Mouse (Mus musculus): ENCODE results near the gene Tmem138. TPM values are rescaled to one million over a fixed set of nuclear protein-coding genes. Genes with fewer than 3 reads are reported as not detected.
"Not testable (repeated sequence)": the region's sequence is repeated elsewhere in the genome, so short reads cannot be mapped to it uniquely, and the experiment has no call there.

Gene Tmem138
- polyA plus RNA-seq, 1 experiment from 2014 or later, result 46.9 TPM

DNA sequence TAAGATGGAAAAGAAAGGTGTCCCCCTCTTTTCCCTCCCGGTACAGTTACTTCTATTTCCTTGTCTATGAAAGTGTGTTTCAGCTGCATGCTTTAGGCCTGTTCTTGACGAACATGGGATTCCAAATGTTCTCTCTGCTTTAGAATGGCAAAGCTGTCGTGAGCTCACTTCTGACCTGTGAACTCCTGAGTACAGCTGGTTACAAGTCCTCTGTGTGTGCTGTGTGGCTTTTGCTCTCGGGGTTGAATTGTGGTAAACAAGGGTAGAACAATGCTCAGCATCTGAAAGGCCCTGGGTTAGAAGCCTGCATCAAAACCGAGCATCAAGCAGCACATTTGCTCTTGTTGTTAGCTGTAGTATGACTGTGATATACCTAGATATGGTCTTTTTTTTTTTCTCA lies 14.8 kb downstream of the Tmem138 start:
- WGBS, result 69% methylated on average over 5 of the region's 5 CpGs
- H3K4me1 ChIP-seq, result 0 out of 2 replicates have a peak, but pooled peaks cover 3% of the 10 kb centered on the region
- no peak overlapping the region for H3K4me3 ChIP-seq (replicated peaks)
- H3K27me3 ChIP-seq, result 0 out of 2 replicates have a peak, but pooled peaks cover 4% of the 10 kb centered on the region
- no peak overlapping the region for H3K4me2 ChIP-seq
- H3K36me3 ChIP-seq, result no peaks in the 10 kb centered on the region
- no peak overlapping the region for H3K9ac ChIP-seq
- no peak for ATAC-seq (replicated peaks; ENCODE audit: low FRiP score)
- no peaks in the 10 kb centered on the region for H3K9me3 ChIP-seq (replicated peaks)
- peak overlapping the region; percentile 60 for H3K27ac ChIP-seq

- Histone ChIP-seq H3K9me3 (replicated peaks) (no peaks in the 10 kb centered on the region), H3K4me2 (no peak overlapping the region), H3K4me3 (replicated peaks) (no peak overlapping the region), H3K27ac (peak overlapping the region; percentile 60), H3K9ac (no peak overlapping the region), H3K27me3 (0 out of 2 replicates have a peak, but pooled peaks cover 4% of the 10 kb centered on the region), H3K36me3 (no peaks in the 10 kb centered on the region), H3K4me1 (0 out of 2 replicates have a peak, but pooled peaks cover 3% of the 10 kb centered on the region)
- ATAC-seq (replicated peaks; ENCODE audit: low FRiP score), result no peak
- WGBS, result 59% methylated on average over 6 of the region's 6 CpGs
Observed at GRCm38 (mm10) chr19:10561558-10562314, 15.4 kb downstream of the Tmem138 start.

GRCm38 (mm10) chr19:10560108-10560507 lies 17.1 kb downstream of the Tmem138 start:
- no peak for ATAC-seq (replicated peaks; ENCODE audit: low FRiP score)
- 44% methylated on average over 5 of the region's 5 CpGs for WGBS
- Histone ChIP-seq H3K27ac (no peak overlapping the region), H3K4me2 (no peak overlapping the region), H3K4me1 (peaks cover 11% of the 10 kb centered on the region), H3K9me3 (replicated peaks) (no peaks in the 10 kb centered on the region), H3K4me3 (replicated peaks) (no peak overlapping the region), H3K27me3 (0 out of 2 replicates have a peak, but pooled peaks cover 4% of the 10 kb centered on the region), H3K9ac (no peak overlapping the region), H3K36me3 (no peaks in the 10 kb centered on the region)

DNA sequence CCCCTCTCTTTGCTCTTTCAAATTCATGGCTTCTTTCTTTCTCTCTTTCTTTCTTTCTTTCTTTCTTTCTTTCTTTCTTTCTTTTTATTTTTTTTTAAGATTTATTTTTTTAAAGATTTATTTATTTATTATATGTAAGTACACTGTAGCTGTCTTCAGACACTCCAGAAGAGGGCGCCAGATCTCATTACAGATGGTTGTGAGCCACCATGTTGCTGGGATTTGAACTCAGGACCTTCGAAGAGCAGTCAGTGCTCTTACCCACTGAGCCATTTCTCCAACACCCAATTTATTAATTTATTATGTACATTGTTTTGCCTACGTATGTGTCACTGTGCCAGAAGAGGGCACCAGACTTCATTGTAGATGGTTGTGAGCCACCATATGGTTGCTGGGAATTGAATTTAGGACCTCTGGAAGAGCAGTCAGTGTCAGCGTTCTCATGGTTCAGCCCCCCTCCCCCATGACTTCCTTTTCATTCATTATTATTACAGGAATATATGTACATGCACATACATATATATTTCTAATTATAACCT lies 19.3 kb downstream of the Tmem138 start:
- H3K4me1 ChIP-seq, result peaks cover 18% of the 10 kb centered on the region
- H3K36me3 ChIP-seq; H3K27me3 ChIP-seq; H3K27ac ChIP-seq; H3K9me3 ChIP-seq (replicated peaks); H3K9ac ChIP-seq; ATAC-seq (replicated peaks; ENCODE audit: low FRiP score); H3K4me2 ChIP-seq; H3K4me3 ChIP-seq (replicated peaks): not testable (repeated sequence)
- 75% methylated on average over 4 of the region's 4 CpGs for WGBS

DNA sequence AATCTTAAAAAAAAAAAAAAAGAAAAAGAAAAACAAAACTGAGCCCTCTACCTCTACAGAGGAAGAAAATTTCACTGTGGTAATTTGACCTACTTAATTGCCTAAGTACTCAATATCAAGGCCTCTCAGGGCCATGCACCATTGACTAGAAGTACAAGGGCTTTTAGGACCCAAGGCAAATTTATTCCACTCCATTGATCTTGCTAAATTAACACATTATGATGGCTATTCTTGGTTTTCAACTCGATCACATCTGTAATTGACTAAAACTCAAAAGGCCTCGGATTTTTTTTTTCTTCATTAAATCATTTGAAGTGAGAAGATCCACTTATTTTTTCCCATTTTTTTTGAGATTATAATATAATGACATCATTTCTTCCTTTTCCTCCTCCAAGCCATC lies 19.7 kb downstream of the Tmem138 start:
- no peak overlapping the region for H3K4me3 ChIP-seq (replicated peaks)
- no peak overlapping the region for H3K4me2 ChIP-seq
- no peaks in the 10 kb centered on the region for H3K9me3 ChIP-seq (replicated peaks)
- H3K27ac ChIP-seq, result no peak overlapping the region
- H3K36me3 ChIP-seq, result peaks cover 4% of the 10 kb centered on the region
- peaks cover 18% of the 10 kb centered on the region for H3K4me1 ChIP-seq
- no peaks in the 10 kb centered on the region for H3K27me3 ChIP-seq
- H3K9ac ChIP-seq, result no peak overlapping the region
- WGBS, result 40% methylated on average over 2 of the region's 2 CpGs
- no peak for ATAC-seq (replicated peaks; ENCODE audit: low FRiP score)

- Histone ChIP-seq H3K9me3 (replicated peaks) (no peaks in the 10 kb centered on the region), H3K27ac (no peak overlapping the region), H3K9ac (no peak overlapping the region), H3K4me2 (no peak overlapping the region), H3K4me1 (peaks cover 17% of the 10 kb centered on the region), H3K27me3 (no peaks in the 10 kb centered on the region), H3K36me3 (peaks cover 7% of the 10 kb centered on the region), H3K4me3 (replicated peaks) (no peak overlapping the region)
- no peak for ATAC-seq (replicated peaks; ENCODE audit: low FRiP score)
- WGBS, result 57% methylated on average over 2 of the region's 2 CpGs
Observed at GRCm38 (mm10) chr19:10557001-10557400, 20.2 kb downstream of the Tmem138 start.

DNA sequence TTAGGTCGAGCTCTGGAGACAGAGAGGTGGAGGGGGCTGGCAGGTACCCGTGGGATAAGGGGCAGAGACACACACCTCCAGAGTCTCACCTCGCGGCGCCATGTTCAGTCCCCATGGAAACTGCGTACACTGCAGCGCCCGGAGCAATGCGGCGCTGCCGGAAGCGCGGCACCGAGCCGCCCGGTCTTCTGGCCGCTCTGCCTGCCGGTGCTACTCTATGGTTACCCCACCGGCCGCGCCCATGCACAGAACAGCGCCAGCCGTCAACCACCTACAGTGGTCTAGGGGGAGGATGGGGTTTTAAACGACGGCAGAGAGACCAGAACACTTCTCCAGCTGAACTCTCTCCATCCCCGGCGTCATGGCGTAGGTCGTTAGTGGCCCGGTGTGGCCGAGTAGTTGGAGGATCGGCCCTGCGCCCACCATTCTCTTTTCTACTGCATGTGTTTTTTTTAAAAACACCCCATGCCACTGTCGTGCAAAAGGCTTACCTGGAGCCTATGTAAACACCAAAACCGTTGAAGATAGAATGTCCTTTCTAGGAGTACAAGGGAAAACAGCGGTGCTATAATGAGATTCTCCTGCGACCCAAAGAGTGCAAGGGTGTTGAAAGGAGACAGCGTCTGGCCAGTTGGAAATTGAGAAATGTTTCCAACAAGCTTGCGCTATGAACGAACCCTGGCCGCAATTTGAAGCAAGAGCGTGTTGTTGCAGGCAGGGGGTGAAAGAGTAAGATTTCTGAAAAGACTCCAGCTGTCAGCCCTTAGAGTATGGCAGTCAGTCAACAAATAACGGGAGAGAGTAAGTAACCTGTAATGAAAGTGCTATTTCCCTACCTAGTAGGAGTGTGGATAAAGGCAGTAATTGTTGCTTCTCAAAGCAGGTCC lies 21.3 kb downstream of the Tmem138 start, which contains the start of gene Tmem216:
Gene Tmem216 (minus strand): TSS at position 615 of the 887 bp plus-strand sequence.
- peaks cover 18% of the 10 kb centered on the region for H3K36me3 ChIP-seq
- peak within 1 kb of the TSS; percentile 72 for H3K4me2 ChIP-seq
- peak within 1 kb of the TSS; percentile 61 for H3K9ac ChIP-seq
- peaks cover 15% of the 10 kb centered on the region for H3K4me1 ChIP-seq
- H3K27me3 ChIP-seq, result no peaks in the 10 kb centered on the region
- peak; percentile 97 for ATAC-seq (replicated peaks; ENCODE audit: low FRiP score)
- H3K4me3 ChIP-seq (replicated peaks), result peak within 1 kb of the TSS; percentile 72
- 1% methylated on average over 43 of the region's 43 CpGs for WGBS
- H3K9me3 ChIP-seq (replicated peaks), result no peaks in the 10 kb centered on the region
- peak within 1 kb of the TSS; percentile 77 for H3K27ac ChIP-seq

- no peak overlapping the region for H3K4me3 ChIP-seq (replicated peaks)
- ATAC-seq (replicated peaks; ENCODE audit: low FRiP score), result no peak
- H3K4me2 ChIP-seq, result no peak overlapping the region
- H3K27ac ChIP-seq, result no peak overlapping the region
- no peaks in the 10 kb centered on the region for H3K9me3 ChIP-seq (replicated peaks)
- no peak overlapping the region for H3K9ac ChIP-seq
- WGBS, result 95% methylated on average over 5 of the region's 5 CpGs
- no peaks in the 10 kb centered on the region for H3K4me1 ChIP-seq
- no peaks in the 10 kb centered on the region for H3K27me3 ChIP-seq
- H3K36me3 ChIP-seq, result peaks cover 93% of the 10 kb centered on the region
Observed at GRCm38 (mm10) chr19:10539454-10539853, 37.7 kb downstream of the Tmem138 start.

GRCm38 (mm10) chr19:10530082-10530481 lies 47.1 kb downstream of the Tmem138 start:
- H3K4me3 ChIP-seq (replicated peaks), result no peak overlapping the region
- no peak overlapping the region for H3K27ac ChIP-seq
- no peak overlapping the region for H3K4me2 ChIP-seq
- H3K36me3 ChIP-seq, result peaks cover 65% of the 10 kb centered on the region
- WGBS, result 93% methylated on average over 1 of the region's 1 CpGs
- no peak overlapping the region for H3K9ac ChIP-seq
- H3K9me3 ChIP-seq (replicated peaks), result no peaks in the 10 kb centered on the region
- no peak for ATAC-seq (replicated peaks; ENCODE audit: low FRiP score)
- no peaks in the 10 kb centered on the region for H3K27me3 ChIP-seq
- H3K4me1 ChIP-seq, result peaks cover 17% of the 10 kb centered on the region

DNA sequence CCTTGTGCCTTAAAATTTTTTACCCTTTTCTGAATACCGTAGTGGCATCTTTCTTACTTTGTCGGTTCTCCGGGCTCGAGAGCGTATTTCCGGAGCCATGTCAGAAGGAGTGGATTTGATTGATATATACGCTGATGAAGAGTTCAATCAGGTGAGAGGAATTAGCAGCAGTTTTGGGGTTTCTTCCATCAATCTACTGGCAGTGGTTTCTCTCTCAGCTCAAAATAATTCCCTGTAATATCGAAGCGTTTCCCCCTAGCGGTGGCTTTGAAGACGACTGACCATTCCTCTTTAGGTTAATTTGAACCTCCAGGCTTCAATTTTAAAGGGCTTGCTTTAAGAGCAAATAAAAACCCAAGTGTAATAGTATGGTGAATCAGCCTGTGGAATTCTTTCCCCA lies 51.3 kb downstream of the Tmem138 start, which contains the start of gene Sdhaf2:
Gene Sdhaf2 (minus strand): TSS at position 233 of the 400 bp plus-strand sequence.
- Histone ChIP-seq H3K27ac (peak within 1 kb of the TSS; percentile 99), H3K4me2 (peak within 1 kb of the TSS; percentile 64), H3K9me3 (replicated peaks) (no peaks in the 10 kb centered on the region), H3K27me3 (no peaks in the 10 kb centered on the region), H3K36me3 (peaks cover 30% of the 10 kb centered on the region), H3K4me1 (peaks cover 29% of the 10 kb centered on the region), H3K4me3 (replicated peaks) (peak within 1 kb of the TSS; percentile 89), H3K9ac (peak within 1 kb of the TSS; percentile 93)
- WGBS, result 1% methylated on average over 11 of the region's 11 CpGs
- ATAC-seq (replicated peaks; ENCODE audit: low FRiP score), result peak; percentile 5; the same call in 1 of the 2 replicates

- H3K4me3 ChIP-seq (replicated peaks), result peak within 1 kb of the TSS; percentile 89
- H3K27ac ChIP-seq, result peak within 1 kb of the TSS; percentile 99
- peak within 1 kb of the TSS; percentile 64 for H3K4me2 ChIP-seq
- peaks cover 24% of the 10 kb centered on the region for H3K36me3 ChIP-seq
- peak; percentile 96 for ATAC-seq (replicated peaks; ENCODE audit: low FRiP score)
- WGBS, result under 1% methylated on average over 74 of the region's 93 CpGs
- H3K4me1 ChIP-seq, result peaks cover 29% of the 10 kb centered on the region
- peak within 1 kb of the TSS; percentile 93 for H3K9ac ChIP-seq
- no peaks in the 10 kb centered on the region for H3K9me3 ChIP-seq (replicated peaks)
- no peaks in the 10 kb centered on the region for H3K27me3 ChIP-seq
Observed at GRCm38 (mm10) chr19:10525106-10525901, 51.9 kb downstream of the Tmem138 start, which contains the start of gene Cpsf7. Cpsf7 (plus strand) TSS chr19:10525266.

Data from kidney, embryonic 15.5 days (tissue).